Mouse (Mus musculus) cerebellum, adult 2 months (tissue): Measurements from ENCODE around the gene Slc9a6. TPM values are rescaled to one million over a fixed set of nuclear protein-coding genes. Genes with fewer than 3 reads are reported as not detected.
A peak's percentile ranks its signal among the peaks of the same experiment; 100 is the strongest.

Experiments
- DNase-seq, 2 experiments: peaks; one replicate each; pipeline ENCODE4 v3.0.0; 2021
- H3K27ac ChIP-seq: fragments of 200-500 bp; 2 replicates; pipeline ENCODE4 v1.5.1; 2012; ENCODE audit warnings: low read length, control low read depth, inconsistent platforms; ENCODE audit not compliant: insufficient read depth
- H3K27me3 ChIP-seq: fragments of 200-500 bp; 2 replicates; pipeline ENCODE4 v1.6.1; 2012; ENCODE audit warnings: inconsistent platforms, mild to moderate bottlenecking, low read length, moderate library complexity; ENCODE audit not compliant: control insufficient read depth, insufficient read depth
- H3K4me1 ChIP-seq: fragments of 200-500 bp; 2 replicates; pipeline ENCODE4 v1.6.1; 2011; ENCODE audit warnings: low read length; ENCODE audit not compliant: control insufficient read depth, insufficient read depth
- H3K4me3 ChIP-seq: fragments of 200-500 bp; replicated peaks from 2 replicates; pipeline ENCODE3; 2011; ENCODE audit warnings: mild to moderate bottlenecking, low read depth, low read length, control low read depth; ENCODE audit not compliant: insufficient read depth
- CTCF ChIP-seq: fragments of 200-500 bp; IDR thresholded peaks from 2 replicates; pipeline ENCODE4 v1.5.1; 2011; ENCODE audit warnings: low read depth, mild to moderate bottlenecking, control low read depth, low read length, moderate library complexity, borderline replicate concordance; ENCODE audit not compliant: insufficient read depth
- POLR2A ChIP-seq: fragments of 200-500 bp; IDR thresholded peaks from 2 replicates; pipeline ENCODE4 v1.6.1; 2011; ENCODE audit warnings: low read length, control low read depth, borderline replicate concordance; ENCODE audit not compliant: insufficient read depth
- WGBS: fragments of 180-500 bp; shearing (Covaris S2); methylation state at CpG from one replicate; pipeline ENCODE4 v1.1.7; 2018; 5-methylcytosine and 5-hydroxymethylcytosine counted together
- polyA plus RNA-seq: library from polyadenylated mRNA; depleted of rRNA; stranded (reverse); fragments of >200 nt; gene quantifications from 2 replicates; pipeline ENCODE4 v1.2.3, GENCODE M21; 2012

Gene Slc9a6
- polyA plus RNA-seq, 1 experiment = 97.5 TPM

- H3K4me3 ChIP-seq = peak overlapping the region; percentile 92
- H3K27me3 ChIP-seq = no peaks in the 10 kb centered on the region
- H3K4me1 ChIP-seq = no peaks in the 10 kb centered on the region
- WGBS = 11% methylated on average over 7 of the region's 7 CpGs
- DNase-seq = no peak
- H3K27ac ChIP-seq = peak overlapping the region; percentile 63; the same call in 1 of the 2 replicates
- TF ChIP-seq CTCF (no peak), POLR2A (no peak)
Observed at GRCm38 (mm10) chrX:56609285-56609622, 303 bp upstream of the Slc9a6 start.

- DNase-seq = peak in 1 of 2 experiments; percentile 4
- Histone ChIP-seq H3K4me1 (no peaks in the 10 kb centered on the region), H3K27ac (0 out of 2 replicates have a peak overlapping the region, but pooled peaks have one; percentile 56), H3K27me3 (no peaks in the 10 kb centered on the region), H3K4me3 (peak overlapping the region; percentile 92)
- WGBS = 7% methylated on average over 13 of the region's 13 CpGs
- no peak for TF ChIP-seq CTCF
Observed at GRCm38 (mm10) chrX:56610318-56610694, 749 bp downstream of the Slc9a6 start.

GRCm38 (mm10) chrX:56615236-56615635, 5.7 kb downstream of the Slc9a6 start:
- no peak overlapping the region for H3K4me3 ChIP-seq
- H3K4me1 ChIP-seq = no peaks in the 10 kb centered on the region
- DNase-seq = no peak
- no peaks in the 10 kb centered on the region for H3K27me3 ChIP-seq
- TF ChIP-seq CTCF (no peak), POLR2A (no peak)
- H3K27ac ChIP-seq = no peak overlapping the region
- 91% methylated on average over 2 of the region's 2 CpGs for WGBS

GRCm38 (mm10) chrX:56636185-56636584, 26.6 kb downstream of the Slc9a6 start:
- no peak for DNase-seq
- Histone ChIP-seq H3K4me1 (no peaks in the 10 kb centered on the region), H3K27me3 (no peaks in the 10 kb centered on the region), H3K4me3 (no peak overlapping the region), H3K27ac (no peak overlapping the region)
- WGBS = 89% methylated on average over 5 of the region's 5 CpGs
- TF ChIP-seq POLR2A (no peak), CTCF (no peak)

GRCm38 (mm10) chrX:56640066-56640465, 30.5 kb downstream of the Slc9a6 start:
- H3K4me1 ChIP-seq = no peaks in the 10 kb centered on the region
- no peaks in the 10 kb centered on the region for H3K27me3 ChIP-seq
- WGBS = 6% methylated on average over 1 of the region's 1 CpGs

GRCm38 (mm10) chrX:56649549-56650354, 40.2 kb downstream of the Slc9a6 start:
- no peaks in the 10 kb centered on the region for H3K4me1 ChIP-seq
- H3K4me3 ChIP-seq = no peak overlapping the region
- TF ChIP-seq POLR2A (no peak), CTCF (no peak)
- H3K27me3 ChIP-seq = no peaks in the 10 kb centered on the region
- 41% methylated on average over 7 of the region's 7 CpGs for WGBS
- DNase-seq = peak in 1 of 2 experiments; percentile 21
- no peak overlapping the region for H3K27ac ChIP-seq

More at GRCm38 (mm10) chrX:56640066-56640465, 30.5 kb downstream of the Slc9a6 start:
- Histone ChIP-seq H3K4me3 (no peak overlapping the region), H3K27ac (no peak overlapping the region)
- DNase-seq = no peak
- no peak for TF ChIP-seq CTCF
- TF ChIP-seq POLR2A = no peak

GRCm38 (mm10) chrX:56650355-56650652, 40.7 kb downstream of the Slc9a6 start:
- TF ChIP-seq POLR2A (no peak), CTCF (no peak)
- WGBS = 86% methylated on average over 2 of the region's 2 CpGs
- no peaks in the 10 kb centered on the region for H3K27me3 ChIP-seq

GRCm38 (mm10) chrX:56650885-56651284, 41.3 kb downstream of the Slc9a6 start:
- H3K27ac ChIP-seq = no peak overlapping the region
- 57% methylated on average over 6 of the region's 6 CpGs for WGBS
- no peak overlapping the region for H3K4me3 ChIP-seq
- H3K27me3 ChIP-seq = no peaks in the 10 kb centered on the region
- no peak for DNase-seq
- no peaks in the 10 kb centered on the region for H3K4me1 ChIP-seq
- TF ChIP-seq CTCF (no peak), POLR2A (no peak)

More at GRCm38 (mm10) chrX:56650355-56650652, 40.7 kb downstream of the Slc9a6 start:
- no peaks in the 10 kb centered on the region for H3K4me1 ChIP-seq
- DNase-seq = no peak
- H3K4me3 ChIP-seq = no peak overlapping the region
- H3K27ac ChIP-seq = no peak overlapping the region
